Mouse (Mus musculus): ENCODE measurements around the gene Coq10a. TPM values are rescaled to one million over a fixed set of nuclear protein-coding genes. Genes with fewer than 3 reads are reported as not detected.

Gene Coq10a
- polyA plus RNA-seq, 1 experiment from 2014 or later: 37.6 TPM

DNA sequence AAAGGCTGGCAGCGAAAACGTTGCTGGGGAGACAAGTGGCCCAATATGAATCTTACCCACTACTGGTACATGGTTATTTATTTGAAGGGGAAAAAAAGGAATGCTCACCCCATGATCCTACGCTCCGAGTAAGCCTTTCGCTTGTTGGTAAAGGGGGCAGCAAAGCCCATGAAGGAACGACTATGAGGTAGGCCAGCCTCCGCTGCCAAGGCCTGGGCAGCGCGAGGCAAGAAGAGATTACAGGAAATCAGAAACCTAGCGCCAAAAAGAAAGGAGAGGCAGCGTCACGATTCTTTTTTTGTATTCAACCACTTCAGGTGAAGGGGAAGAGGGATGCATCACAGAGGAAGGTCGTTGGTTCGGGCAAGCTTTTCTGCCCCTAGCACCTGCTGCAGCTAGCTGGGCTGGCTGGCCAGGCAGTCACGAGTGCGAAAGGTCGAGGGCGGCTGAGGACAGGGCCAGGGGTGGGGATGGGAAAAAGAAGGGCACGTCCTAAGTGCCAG lies 847 bp downstream of the Coq10a start:
- 15% methylated on average over 19 of the region's 19 CpGs for WGBS
- peak overlapping the region; percentile 86 for H3K9ac ChIP-seq
- no peaks in the 10 kb centered on the region for H3K27me3 ChIP-seq
- peak overlapping the region; percentile 93 for H3K4me2 ChIP-seq
- peaks cover 26% of the 10 kb centered on the region for H3K4me1 ChIP-seq (replicated peaks)
- H3K9me3 ChIP-seq: no peaks in the 10 kb centered on the region
- peak overlapping the region; percentile 66 for H3K4me3 ChIP-seq
- peak overlapping the region; percentile 98 for H3K27ac ChIP-seq
- ATAC-seq (ENCODE audit: low FRiP score): no peak
- H3K36me3 ChIP-seq: peaks cover 28% of the 10 kb centered on the region

- Histone ChIP-seq H3K36me3 (peaks cover 82% of the 10 kb centered on the region), H3K4me2 (no peak overlapping the region), H3K27me3 (no peaks in the 10 kb centered on the region), H3K4me1 (replicated peaks) (peaks cover 13% of the 10 kb centered on the region), H3K9me3 (no peaks in the 10 kb centered on the region), H3K4me3 (no peak overlapping the region), H3K9ac (no peak overlapping the region), H3K27ac (no peak overlapping the region)
- WGBS: 52% methylated on average over 3 of the region's 3 CpGs
- ATAC-seq (ENCODE audit: low FRiP score): no peak
These were observed 6.2 kb downstream of the Coq10a start for GRCm38 (mm10) chr10:128362568-128362967.

DNA sequence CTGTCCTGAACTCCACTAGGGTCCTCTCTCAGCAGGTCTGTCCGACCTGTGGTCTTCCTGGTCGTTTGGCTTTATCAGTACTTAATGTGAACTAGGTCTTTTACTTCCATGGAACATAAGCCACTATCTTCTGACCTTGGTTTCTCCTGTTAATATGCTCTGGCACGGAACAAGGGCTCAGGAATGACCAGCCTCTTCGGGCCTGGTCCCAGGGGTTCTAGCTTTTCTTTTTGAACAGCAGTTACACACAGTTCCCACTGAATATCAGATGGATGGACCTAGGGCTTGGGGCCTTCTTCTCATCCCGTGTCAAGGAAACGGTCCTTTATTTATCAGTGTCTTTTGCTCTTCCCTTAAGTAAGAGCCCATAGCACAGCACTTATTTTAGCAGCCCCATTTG lies 7.0 kb downstream of the Coq10a start:
- Histone ChIP-seq H3K9ac (no peak overlapping the region), H3K27me3 (no peaks in the 10 kb centered on the region), H3K9me3 (no peaks in the 10 kb centered on the region), H3K27ac (no peak overlapping the region), H3K4me3 (no peak overlapping the region), H3K4me2 (no peak overlapping the region), H3K36me3 (peaks cover 82% of the 10 kb centered on the region), H3K4me1 (replicated peaks) (peaks cover 5% of the 10 kb centered on the region)
- whole genome bisulfite sequencing: 95% methylated on average over 6 of the region's 6 CpGs
- no peak for ATAC-seq (ENCODE audit: low FRiP score)

GRCm38 (mm10) chr10:128359226-128359625 lies 9.6 kb downstream of the Coq10a start:
- no peak overlapping the region for H3K4me3 ChIP-seq
- no peaks in the 10 kb centered on the region for H3K9me3 ChIP-seq
- H3K36me3 ChIP-seq: peaks cover 83% of the 10 kb centered on the region
- WGBS: 94% methylated on average over 6 of the region's 6 CpGs
- no peak overlapping the region for H3K9ac ChIP-seq
- H3K27me3 ChIP-seq: no peaks in the 10 kb centered on the region
- H3K27ac ChIP-seq: no peak overlapping the region
- ATAC-seq (ENCODE audit: low FRiP score): no peak
- H3K4me2 ChIP-seq: no peak overlapping the region
- H3K4me1 ChIP-seq (replicated peaks): no peaks in the 10 kb centered on the region

- Histone ChIP-seq H3K4me3 (no peak overlapping the region), H3K27ac (no peak overlapping the region), H3K27me3 (no peaks in the 10 kb centered on the region), H3K4me1 (replicated peaks) (no peaks in the 10 kb centered on the region), H3K9ac (no peak overlapping the region), H3K36me3 (peaks cover 83% of the 10 kb centered on the region), H3K9me3 (no peaks in the 10 kb centered on the region), H3K4me2 (no peak overlapping the region)
- WGBS: 56% methylated on average over 2 of the region's 2 CpGs
- ATAC-seq (ENCODE audit: low FRiP score): no peak
These were observed 10.0 kb downstream of the Coq10a start for GRCm38 (mm10) chr10:128358796-128359195.

GRCm38 (mm10) chr10:128347541-128347940 lies 21.3 kb downstream of the Coq10a start:
- Histone ChIP-seq H3K4me3 (no peak overlapping the region), H3K36me3 (peaks cover 27% of the 10 kb centered on the region), H3K27me3 (no peaks in the 10 kb centered on the region), H3K4me1 (replicated peaks) (peaks cover 8% of the 10 kb centered on the region), H3K9me3 (no peaks in the 10 kb centered on the region), H3K27ac (no peak overlapping the region), H3K9ac (no peak overlapping the region), H3K4me2 (no peak overlapping the region)
- no peak for ATAC-seq (ENCODE audit: low FRiP score)
- 95% methylated on average over 8 of the region's 8 CpGs for WGBS

- ATAC-seq (ENCODE audit: low FRiP score): no peak
- H3K27ac ChIP-seq: peak overlapping the region; percentile 58
These were observed 24.1 kb downstream of the Coq10a start for GRCm38 (mm10) chr10:128344568-128345275.

DNA sequence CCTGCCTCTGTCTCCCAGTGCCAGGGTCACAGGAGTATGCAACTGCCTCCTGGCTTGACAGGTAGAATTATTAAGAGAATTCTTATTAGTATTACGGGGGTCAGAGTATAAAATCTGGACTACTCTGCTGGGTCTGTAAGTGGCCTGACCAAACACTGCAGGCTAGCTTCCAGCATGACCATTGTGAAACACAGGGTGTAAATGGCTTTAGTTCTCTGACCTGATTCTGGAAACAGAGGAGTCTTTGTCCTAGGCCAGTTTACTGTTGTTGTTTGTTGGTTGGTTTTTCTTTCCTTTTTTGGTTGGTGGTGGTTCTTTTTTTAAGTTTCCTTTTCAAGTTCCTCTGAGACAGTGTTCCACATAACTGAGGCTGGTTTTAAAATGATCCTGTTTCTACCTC lies 25.4 kb downstream of the Coq10a start:
- Histone ChIP-seq H3K27ac (no peak overlapping the region), H3K4me2 (no peak overlapping the region), H3K27me3 (no peaks in the 10 kb centered on the region), H3K36me3 (no peaks in the 10 kb centered on the region), H3K9ac (no peak overlapping the region), H3K9me3 (no peaks in the 10 kb centered on the region), H3K4me3 (no peak overlapping the region), H3K4me1 (replicated peaks) (peaks cover 22% of the 10 kb centered on the region)
- 95% methylated on average over 1 of the region's 1 CpGs for WGBS
- no peak for ATAC-seq (ENCODE audit: low FRiP score)

More at GRCm38 (mm10) chr10:128344568-128345275, 24.1 kb downstream of the Coq10a start:
- Histone ChIP-seq H3K9ac (no peak overlapping the region), H3K4me1 (replicated peaks) (peaks cover 10% of the 10 kb centered on the region), H3K36me3 (no peaks in the 10 kb centered on the region), H3K27me3 (no peaks in the 10 kb centered on the region), H3K4me3 (no peak overlapping the region), H3K4me2 (no peak overlapping the region), H3K9me3 (no peaks in the 10 kb centered on the region)
- 67% methylated on average over 7 of the region's 7 CpGs for WGBS

DNA sequence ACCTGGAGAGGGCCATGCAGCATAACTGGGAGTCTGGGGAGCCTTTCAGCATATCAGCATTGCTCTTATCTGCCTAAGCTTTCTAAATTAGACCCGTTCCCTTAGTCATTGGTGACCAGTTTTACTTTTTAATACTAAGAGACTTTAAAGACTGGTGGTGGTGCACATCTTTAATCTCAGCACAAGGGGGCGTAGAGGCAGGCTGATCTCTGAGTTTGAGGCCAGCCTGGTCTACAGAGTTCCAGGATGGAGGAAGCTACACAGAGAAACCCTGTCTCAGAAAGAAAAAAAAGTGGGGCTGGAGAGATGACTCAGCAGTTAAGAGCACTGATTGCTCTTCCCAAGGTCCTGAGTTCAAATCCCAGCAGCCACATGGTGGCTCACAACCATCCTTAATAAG lies 28.5 kb downstream of the Coq10a start:
- WGBS: 90% methylated on average over 2 of the region's 2 CpGs
- Histone ChIP-seq H3K36me3 (no peaks in the 10 kb centered on the region), H3K4me2 (no peak overlapping the region), H3K27ac (no peak overlapping the region), H3K4me1 (replicated peaks) (peaks cover 30% of the 10 kb centered on the region), H3K27me3 (no peaks in the 10 kb centered on the region), H3K4me3 (no peak overlapping the region), H3K9me3 (no peaks in the 10 kb centered on the region), H3K9ac (no peak overlapping the region)
- ATAC-seq (ENCODE audit: low FRiP score): no peak

DNA sequence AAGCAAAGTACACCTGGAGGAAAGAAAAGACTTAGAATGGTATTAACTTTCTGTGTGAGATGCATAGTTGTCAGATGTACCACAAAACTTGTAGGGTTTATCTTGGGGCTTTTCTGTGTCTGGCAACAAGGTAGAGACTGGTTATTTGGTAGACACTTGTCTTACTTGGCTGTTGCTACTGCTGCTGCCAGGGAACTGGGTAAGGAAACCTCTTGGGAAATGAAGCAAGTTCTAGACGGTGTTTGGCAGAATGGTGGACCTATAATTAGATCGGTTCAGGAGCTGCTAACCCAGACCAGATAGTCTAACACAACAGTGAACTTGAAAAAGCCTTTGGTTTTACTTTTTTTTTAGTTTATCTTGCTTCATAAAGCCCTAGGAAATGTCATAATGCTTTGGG lies 29.8 kb downstream of the Coq10a start:
- no peak overlapping the region for H3K27ac ChIP-seq
- ATAC-seq (ENCODE audit: low FRiP score): no peak
- peak overlapping the region; percentile 99; the same call in 1 of the 2 replicates for H3K9ac ChIP-seq
- peaks cover 22% of the 10 kb centered on the region for H3K4me1 ChIP-seq (replicated peaks)
- H3K4me3 ChIP-seq: peak overlapping the region; percentile 99
- no peaks in the 10 kb centered on the region for H3K36me3 ChIP-seq
- no peaks in the 10 kb centered on the region for H3K27me3 ChIP-seq
- no peaks in the 10 kb centered on the region for H3K9me3 ChIP-seq
- 81% methylated on average over 2 of the region's 2 CpGs for WGBS
- H3K4me2 ChIP-seq: peak overlapping the region; percentile 88

- Histone ChIP-seq H3K36me3 (no peaks in the 10 kb centered on the region), H3K9ac (peak overlapping the region; percentile 99), H3K4me1 (replicated peaks) (peaks cover 22% of the 10 kb centered on the region), H3K27me3 (no peaks in the 10 kb centered on the region), H3K4me3 (peak overlapping the region; percentile 99), H3K27ac (peak overlapping the region; percentile 95), H3K9me3 (no peaks in the 10 kb centered on the region), H3K4me2 (peak overlapping the region; percentile 88)
- 28% methylated on average over 5 of the region's 5 CpGs for WGBS
- no peak for ATAC-seq (ENCODE audit: low FRiP score)
These were observed 30.4 kb downstream of the Coq10a start for GRCm38 (mm10) chr10:128338415-128338814.

GRCm38 (mm10) chr10:128337306-128338181 lies 31.3 kb downstream of the Coq10a start, which contains the start of gene Cs:
Gene Cs, plus strand, starts transcription at chr10:128337734.
- WGBS: 1% methylated on average over 61 of the region's 61 CpGs
- no peaks in the 10 kb centered on the region for H3K27me3 ChIP-seq
- H3K9me3 ChIP-seq: no peaks in the 10 kb centered on the region
- ATAC-seq (ENCODE audit: low FRiP score): peak; percentile 98
- peaks cover 22% of the 10 kb centered on the region for H3K4me1 ChIP-seq (replicated peaks)
- no peaks in the 10 kb centered on the region for H3K36me3 ChIP-seq
- peak within 1 kb of the TSS; percentile 99 for H3K9ac ChIP-seq
- H3K4me2 ChIP-seq: peak within 1 kb of the TSS; percentile 88
- H3K27ac ChIP-seq: peak within 1 kb of the TSS; percentile 95
- peak within 1 kb of the TSS; percentile 99 for H3K4me3 ChIP-seq

Data from hindbrain, embryonic 13.5 days (tissue).